Mouse (Mus musculus): ENCODE data around the gene Mag.
A peak's percentile ranks its signal among the peaks of the same experiment; 100 is the strongest.

Gene Mag

DNA sequence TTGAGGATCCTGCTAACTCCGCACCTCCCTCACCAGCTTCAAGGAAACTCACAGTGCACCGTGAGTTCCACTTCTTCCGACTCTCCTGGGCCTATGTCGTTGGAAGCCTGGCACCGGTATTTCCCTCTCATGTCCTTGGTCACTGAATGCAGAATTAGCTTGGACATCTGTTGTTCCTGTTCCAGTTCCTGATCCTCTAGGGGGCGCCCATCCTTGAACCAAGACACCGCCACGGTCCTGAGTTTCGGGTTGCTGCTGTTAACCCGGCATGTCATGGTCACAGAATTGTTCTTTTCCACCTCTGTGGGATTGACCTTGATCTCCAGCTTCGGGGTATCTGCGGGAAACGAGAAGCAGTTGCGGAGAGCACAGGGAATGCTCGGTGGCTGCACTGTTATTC, 41.6 kb downstream of the Mag start:
- DNase-seq (ENCODE audit: low spot score in 2 of 2) = peak; percentile 51 to 79

DNA sequence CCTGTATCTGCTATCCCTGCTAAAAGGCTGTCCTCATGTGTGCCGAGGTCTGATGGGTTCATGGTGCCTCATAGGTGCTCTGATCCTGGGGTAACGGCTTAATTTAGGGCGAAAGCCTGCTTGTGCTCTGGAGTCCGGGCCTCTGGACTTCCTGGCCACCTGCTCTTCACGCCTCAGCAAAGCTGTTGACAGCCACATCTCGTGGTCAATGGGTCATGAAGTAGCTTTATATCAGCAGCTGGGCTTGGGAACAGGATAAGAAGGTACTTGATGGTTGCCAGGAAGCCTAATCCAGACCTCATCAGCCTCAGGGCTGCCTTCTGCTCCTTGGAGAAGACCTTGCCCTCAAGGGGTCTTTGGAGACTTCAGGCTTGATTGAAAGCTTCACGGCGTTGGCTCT, 51.3 kb downstream of the Mag start:
- no peak for DNase-seq (ENCODE audit: low spot score in 2 of 2)

DNA sequence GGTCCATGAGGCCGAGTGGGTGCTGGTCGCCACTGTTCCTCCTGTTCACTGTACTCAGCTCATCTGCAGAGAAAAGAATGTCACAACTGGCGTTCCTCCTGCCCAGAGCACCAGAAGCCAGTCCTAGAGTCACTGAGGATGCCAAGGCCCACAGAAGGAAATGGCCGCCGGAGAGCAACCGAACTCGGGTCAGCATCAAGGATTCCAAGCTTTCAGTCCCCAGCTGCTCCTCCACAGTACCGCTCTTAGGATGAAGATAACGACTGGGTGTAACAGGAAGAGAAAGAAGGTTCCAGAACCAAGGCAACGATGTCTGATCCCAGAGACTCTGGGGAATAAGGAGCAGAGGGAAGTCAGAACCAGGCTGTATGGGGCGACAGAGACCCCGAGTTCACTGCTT, 53.2 kb downstream of the Mag start, which contains the start of gene Ffar1:
Gene Ffar1, minus strand, starts transcription at position 101 of the 400 bp plus-strand sequence.
- no peak for DNase-seq (ENCODE audit: low spot score in 2 of 2)

DNA sequence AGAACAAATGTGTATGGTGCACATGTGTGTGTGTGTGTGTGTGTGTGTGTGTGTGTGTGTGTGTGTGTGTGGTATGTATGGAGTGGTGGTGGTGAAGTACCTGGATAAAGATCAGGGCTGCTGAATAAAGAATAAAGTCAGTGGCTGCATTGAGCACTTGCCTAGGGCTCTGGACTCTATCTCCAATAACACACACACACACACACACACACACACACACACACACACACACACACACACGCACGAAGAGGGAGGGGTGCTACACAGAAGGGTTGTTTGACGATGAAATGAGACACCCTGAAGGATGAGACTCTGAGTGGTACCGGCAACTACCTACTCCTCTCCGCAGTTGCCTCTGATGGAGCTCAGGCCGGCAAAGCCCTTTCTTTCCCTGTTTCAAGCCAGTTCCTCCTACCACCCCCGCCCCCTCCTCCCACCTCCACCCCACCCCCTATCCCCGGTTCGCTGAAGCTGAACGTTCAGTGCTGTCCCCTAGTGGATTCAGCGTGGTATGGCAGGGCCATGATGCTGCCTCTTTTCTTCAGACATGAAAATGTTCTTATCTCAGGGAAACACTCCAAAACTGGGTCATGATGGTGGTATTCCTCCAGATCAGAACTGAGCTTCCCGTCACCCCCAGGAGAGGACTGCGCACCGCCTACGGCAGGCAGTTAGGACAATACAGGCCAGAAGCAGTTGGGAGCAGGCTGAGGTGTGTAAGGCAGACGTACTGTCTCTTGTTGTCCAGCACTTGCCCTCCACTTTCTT, 54.9 kb downstream of the Mag start:
- peak; percentile 46 to 67 for DNase-seq (ENCODE audit: low spot score in 2 of 2)

DNA sequence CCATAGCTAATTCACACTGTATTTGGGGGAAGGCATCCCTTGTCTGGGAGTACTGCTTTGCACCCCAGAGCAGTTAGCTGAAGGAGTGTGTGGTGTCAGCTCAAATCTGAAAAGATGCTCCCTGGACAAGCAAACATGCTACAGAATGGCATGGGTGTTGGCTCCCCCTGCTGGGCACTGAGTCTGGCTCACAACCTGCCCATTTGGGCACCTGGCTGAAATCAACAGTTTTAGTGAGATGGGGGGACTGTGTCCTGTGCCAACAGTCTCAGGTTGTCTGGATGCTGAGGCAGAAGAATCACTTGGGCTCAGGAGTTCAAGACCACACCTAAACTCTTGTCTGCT, 55.4 kb downstream of the Mag start:
- DNase-seq (ENCODE audit: low spot score in 2 of 2) = peak; percentile 57 to 83

DNA sequence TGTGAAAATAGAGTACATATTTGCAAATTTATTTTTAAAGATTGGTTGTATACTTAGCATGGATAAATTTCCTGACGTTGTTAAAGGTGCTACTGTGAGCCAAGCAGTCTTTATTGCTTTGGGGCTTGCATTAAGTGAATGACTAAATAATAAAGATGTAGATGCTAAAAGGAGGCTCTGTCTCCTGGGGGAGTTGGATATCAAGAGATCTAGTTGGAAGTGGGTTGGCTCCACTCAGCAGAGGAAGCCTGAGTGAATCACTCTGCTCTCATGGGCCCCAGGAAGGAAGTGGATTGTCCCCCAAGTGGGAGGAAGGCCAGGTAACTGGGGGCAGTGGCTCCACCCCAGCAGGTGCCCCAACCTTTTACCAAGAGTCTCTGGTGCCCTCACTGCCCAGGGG, 56.9 kb downstream of the Mag start:
- no peak for DNase-seq (ENCODE audit: low spot score in 2 of 2)

DNA sequence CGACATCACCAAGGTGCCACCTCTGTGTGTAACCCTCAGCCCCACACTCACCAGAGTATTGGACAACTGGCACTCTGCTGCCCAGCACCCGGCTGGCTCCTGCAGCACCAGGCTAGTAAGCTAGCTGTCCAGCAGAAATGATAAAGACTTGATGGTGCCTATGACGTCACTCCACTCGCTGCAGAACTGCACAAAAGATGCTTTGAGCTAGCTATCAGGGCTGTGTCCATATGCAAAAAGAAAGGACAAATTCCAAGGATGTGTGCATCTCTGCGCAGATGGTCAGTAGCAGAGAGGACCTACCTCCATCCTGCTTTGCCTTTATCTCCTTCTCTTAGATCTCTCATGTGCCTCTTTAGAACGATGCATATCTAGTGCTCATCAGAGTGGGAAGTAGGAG, 58.6 kb downstream of the Mag start, which contains the start of gene Ffar3:
Gene Ffar3, minus strand, starts transcription at position 101 of the 400 bp plus-strand sequence.
- DNase-seq (ENCODE audit: low spot score in 2 of 2) = no peak

DNA sequence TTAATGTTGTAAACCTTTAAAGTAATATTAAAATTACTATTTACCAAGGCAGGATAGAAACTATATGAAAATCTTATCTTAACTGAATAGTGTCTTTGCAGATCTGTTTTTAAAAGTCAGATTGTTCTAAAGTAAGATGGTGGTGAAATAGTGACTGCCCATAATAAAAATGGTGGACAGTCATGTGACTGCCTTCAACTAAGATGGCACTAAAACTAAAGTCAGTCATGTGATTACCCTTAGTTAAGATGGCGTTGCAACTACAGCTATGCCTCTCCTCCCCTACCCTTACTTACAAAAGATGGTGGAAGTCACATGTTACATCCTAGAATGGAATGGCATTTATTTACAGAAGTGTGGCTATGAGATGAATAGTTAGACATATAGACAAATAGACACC, 63.3 kb downstream of the Mag start:
- DNase-seq (ENCODE audit: low spot score in 2 of 2) = no peak

All from urinary bladder, postnatal 4 days (tissue).